8 mouse cellular contexts compared by ENCODE assay signal in the genomic region with DNA sequence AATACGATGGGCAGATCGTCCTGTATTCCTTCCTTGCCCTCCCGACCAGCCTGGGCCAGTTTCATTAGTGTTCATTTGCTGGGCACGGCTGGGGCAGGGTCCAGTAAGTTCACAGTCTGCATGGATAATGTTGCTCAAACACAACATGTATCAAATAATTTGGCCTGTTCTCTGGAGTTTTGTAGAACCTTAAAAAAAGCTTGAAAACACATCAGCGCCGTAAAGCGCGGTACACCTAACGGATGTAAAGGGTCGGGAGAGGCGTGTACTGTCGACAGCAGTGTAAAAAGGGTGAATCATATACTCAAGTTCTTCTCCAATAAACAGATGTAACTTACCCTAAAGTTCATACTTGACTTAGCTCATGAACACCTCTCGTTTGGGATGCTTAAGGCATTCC. TPM values are rescaled to one million over a fixed set of nuclear protein-coding genes. Genes with fewer than 3 reads are reported as not detected.
DNase-seq lines count a peak whose midpoint lies in the region; ATAC-seq and TF ChIP-seq lines count a peak whose summit lies in the region.

No protein-coding gene starts in this region.

- H3K27ac ChIP-seq in heart, postnatal 0 days (ENCODE audit: low read depth) = peak overlapping the region; percentile 91
- peak overlapping the region; percentile 29 for H3K27ac ChIP-seq in CH12.LX (ENCODE audit: insufficient read depth, low read depth)
- H3K27ac ChIP-seq in forebrain, embryonic 13.5 days = peak overlapping the region; percentile 77
- peak overlapping the region; percentile 71 for H3K27ac ChIP-seq in macrophage

- H3K9ac ChIP-seq in heart, postnatal 0 days (replicated peaks; ENCODE audit: low read depth, low read length) = peak overlapping the region; percentile 93
- peak overlapping the region; percentile 85 for H3K9ac ChIP-seq in CH12.LX (ENCODE audit: insufficient read depth, low read depth)
- peak overlapping the region; percentile 96 for H3K9ac ChIP-seq in forebrain, embryonic 13.5 days

- intact Hi-C loops in heart, postnatal 10 days (cut with DNase I) = no loop called here
- intact Hi-C loops in gastrocnemius, postnatal 36 days (cut with DNase I) = no loop called here

- ATAC-seq in heart, postnatal 0 days (ENCODE audit: insufficient read depth, low read depth) = no peak
- no peak for ATAC-seq in forebrain, embryonic 13.5 days
- ATAC-seq in megakaryocyte-erythroid progenitor cell, adult 5-6 weeks (replicated peaks; ENCODE audit: low FRiP score, low TSS enrichment, poor library complexity, severe bottlenecking) = no peak

- H3K4me1 ChIP-seq in heart, postnatal 0 days (ENCODE audit: control insufficient read depth, insufficient read depth) = peaks cover 16% of the 10 kb centered on the region
- peaks cover 32 to 71% of the 10 kb centered on the region in 2 experiments for H3K4me1 ChIP-seq in CH12.LX (ENCODE audit: control insufficient read depth in 1 of 2, insufficient read depth in 2 of 2)
- peaks cover 28% of the 10 kb centered on the region for H3K4me1 ChIP-seq in forebrain, embryonic 13.5 days

- no peak for TF ChIP-seq EP300 in heart, postnatal 0 days (IDR thresholded peaks at IDR 0.05; ENCODE audit: low read depth)
- TF ChIP-seq EP300 in CH12.LX (IDR thresholded peaks at IDR 0.05; ENCODE audit: low read length) = no peak

- in situ Hi-C loops in CH12.LX (cut with MboI; ENCODE audit: low pct_ligation_motif_present, low pct_unique_long_range_greater_than_20kb, low sequenced_read_pairs) = loop anchor here (5.0 kb wide), 1 partner anchor 39 kb away; no protein-coding TSS in a partner anchor

- no peak for TF ChIP-seq RAD21 in CH12.LX (IDR thresholded peaks at IDR 0.05; ENCODE audit: low read depth, low read length)

- H3K9me3 ChIP-seq in heart, postnatal 0 days (replicated peaks; ENCODE audit: control insufficient read depth, low read length) = no peaks in the 10 kb centered on the region
- no peaks in the 10 kb centered on the region for H3K9me3 ChIP-seq in CH12.LX (replicated peaks; ENCODE audit: low read length)
- no peaks in the 10 kb centered on the region for H3K9me3 ChIP-seq in forebrain, embryonic 13.5 days (replicated peaks)

- H3K4me2 ChIP-seq in heart, postnatal 0 days (ENCODE audit: low read depth, low read length) = peak overlapping the region; percentile 82
- peak overlapping the region; percentile 96; the same call in 1 of the 2 replicates for H3K4me2 ChIP-seq in CH12.LX (ENCODE audit: insufficient read depth, low read depth, poor library complexity, severe bottlenecking)
- peak overlapping the region; percentile 91 for H3K4me2 ChIP-seq in forebrain, embryonic 13.5 days

- no peaks in the 10 kb centered on the region for H3K27me3 ChIP-seq in heart, postnatal 0 days (ENCODE audit: control insufficient read depth, insufficient read depth, low read length)
- H3K27me3 ChIP-seq in CH12.LX (replicated peaks) = no peaks in the 10 kb centered on the region
- H3K27me3 ChIP-seq in forebrain, embryonic 13.5 days = no peaks in the 10 kb centered on the region

- dilution Hi-C loops in CH12.LX (cut with MboI; ENCODE audit: extremely low pct_ligation_motif_present, extremely low pct_unique_long_range_greater_than_20kb, low sequenced_read_pairs) = no loop called here

- TF ChIP-seq POLR2A in CH12.LX (IDR thresholded peaks at IDR 0.05; ENCODE audit: low read depth, low read length) = no peak

- H3K4me3 ChIP-seq in heart, postnatal 0 days (ENCODE audit: low read depth, low read length) = peak overlapping the region; percentile 89
- peak overlapping the region; percentile 82 to 99 (median 99) for H3K4me3 ChIP-seq in CH12.LX (replicated peaks in 1 of 3; ENCODE audit: low read depth in 2 of 3, low read length in 2 of 3, poor library complexity in 1 of 3)
- peak overlapping the region; percentile 97 for H3K4me3 ChIP-seq in forebrain, embryonic 13.5 days
- H3K4me3 ChIP-seq in macrophage (ENCODE audit: inconsistent target) = peak overlapping the region; percentile 99

- peaks cover 27% of the 10 kb centered on the region for H3K36me3 ChIP-seq in heart, postnatal 0 days (replicated peaks; ENCODE audit: control insufficient read depth, insufficient read depth, low read length)
- H3K36me3 ChIP-seq in CH12.LX (replicated peaks in 1 of 2; ENCODE audit: control insufficient read depth in 1 of 2, insufficient read depth in 1 of 2, low read length in 1 of 2) (peaks cover 30 to 48% of the 10 kb centered on the region in 2 experiments), macrophage (ENCODE audit: inconsistent target) (peaks cover 24% of the 10 kb centered on the region)
- peaks cover 42% of the 10 kb centered on the region for H3K36me3 ChIP-seq in forebrain, embryonic 13.5 days (ENCODE audit: poor library complexity, severe bottlenecking)

- no peak for DNase-seq in heart, postnatal 0 days (ENCODE audit: low spot score)
- no peak for DNase-seq in heart, postnatal 10 days
- peak; percentile 29 for DNase-seq in CH12.LX (ENCODE audit: extremely low read depth)
- no peak for DNase-seq in gastrocnemius, postnatal 36 days
- DNase-seq in spleen, adult 12 weeks (ENCODE audit: low spot score) = no peak

- peaks cover 74% of the 10 kb centered on the region for H3K79me2 ChIP-seq in CH12.LX (replicated peaks; ENCODE audit: control insufficient read depth, extremely low read depth, insufficient read depth, poor library complexity, severe bottlenecking)
- peaks cover 75% of the 10 kb centered on the region for H3K79me2 ChIP-seq in macrophage (ENCODE audit: inconsistent target)

- 6% methylated on average over 13 of the region's 13 CpGs for WGBS in heart, postnatal 0 days
- 16% methylated on average over 13 of the region's 13 CpGs for WGBS in forebrain, embryonic 13.5 days
- 5% methylated on average over 13 of the region's 13 CpGs for WGBS in macrophage (ENCODE audit: missing documents)

- no peak for TF ChIP-seq CTCF in heart, postnatal 0 days (IDR thresholded peaks at IDR 0.05; ENCODE audit: low read depth)
- TF ChIP-seq CTCF in CH12.LX (conservative IDR thresholded peaks at IDR 0.05 in 1 of 2, IDR thresholded peaks at IDR 0.05 in 1 of 2; ENCODE audit: low read depth in 2 of 2, low read length in 2 of 2) = no peak

RNA-seq across cellular contexts. Expression of gene Ganab, which starts 0.7 kb away (rescaled TPM):
- total RNA-seq in heart, postnatal 0 days (2014; rRNA removed; ENCODE audit: low replicate concordance) = 56.3 and 65.5 TPM in 2 replicates
- polyA plus RNA-seq in heart, postnatal 0 days (2015; fragmentation: Nextera tagmentation; extraction: Ambion mirVana) = 25.6 and 26.4 TPM in 2 replicates
- total RNA-seq in heart, postnatal 10 days (2021) = 10 to 100 TPM; 69.3 to 74.5 TPM
- total RNA-seq in CH12.LX (2012; rRNA removed) (165 and 169 TPM in 2 replicates), CH12.LX (2014; rRNA removed) (85.7 and 97.0 TPM in 2 replicates)
- polyA plus RNA-seq in CH12.LX (2012; ENCODE audit: insufficient read length, low read depth) (139 and 143 TPM in 2 replicates), macrophage (2018) (70.1 to 93.3 TPM (median 80.1 TPM) in 3 replicates)
- polyA plus RNA-seq in forebrain, embryonic 13.5 days (2015; fragmentation: Nextera tagmentation; extraction: Ambion mirVana) = 83.6 and 91.5 TPM in 2 replicates
- 100 to 1,000 TPM in 15 of 26 experiments, 10 to 100 TPM in 11; 45.1 to 179 (median 124) TPM for total RNA-seq in macrophage (2018; cell fraction: chromatin; rRNA removed)
- 100 to 1,000 TPM in 2 of 26 experiments, 10 to 100 TPM in 24; 41.7 to 105 (median 69.9) TPM for total RNA-seq in macrophage (2018; cell fraction: cytosol; rRNA removed)
- total RNA-seq in macrophage (2018; cell fraction: nucleus; rRNA removed) = 100 to 1,000 TPM in 25 of 26 experiments, 10 to 100 TPM in 1; 70.2 to 221 (median 130) TPM
- total RNA-seq in gastrocnemius, postnatal 36 days (2021) = 10 to 100 TPM; 19.3 to 19.9 TPM
- total RNA-seq in megakaryocyte-erythroid progenitor cell, adult 5-6 weeks (2014; fragmentation: Nextera tagmentation) = 120 and 130 TPM in 2 replicates
- total RNA-seq in megakaryocyte-erythroid progenitor cell, adult 5-6 weeks (2017) = 53.2 and 69.7 TPM in 2 replicates

RNA-seq across cellular contexts. Expression of gene Ints5, which starts 5.8 kb away (rescaled TPM):
- 25.6 and 32.0 TPM in 2 replicates for total RNA-seq in heart, postnatal 0 days (2014; rRNA removed; ENCODE audit: low replicate concordance)
- polyA plus RNA-seq in heart, postnatal 0 days (2015; fragmentation: Nextera tagmentation; extraction: Ambion mirVana) = 12.8 and 14.2 TPM in 2 replicates
- 10 to 100 TPM; 14.5 to 17.1 TPM for total RNA-seq in heart, postnatal 10 days (2021)
- 38.9 and 49.9 TPM in 2 replicates for total RNA-seq in CH12.LX (2012; rRNA removed)
- total RNA-seq in CH12.LX (2014; rRNA removed) = 15.7 and 17.2 TPM in 2 replicates
- 30.6 and 38.0 TPM in 2 replicates for polyA plus RNA-seq in CH12.LX (2012; ENCODE audit: insufficient read length, low read depth)
- 37.9 and 44.5 TPM in 2 replicates for polyA plus RNA-seq in forebrain, embryonic 13.5 days (2015; fragmentation: Nextera tagmentation; extraction: Ambion mirVana)
- 10 to 100 TPM in 7 of 26 experiments, 1 to 10 TPM in 19; 1.7 to 14.4 (median 5.6) TPM for total RNA-seq in macrophage (2018; cell fraction: chromatin; rRNA removed)
- 10 to 100 TPM in 18 of 26 experiments, 1 to 10 TPM in 8; 4.9 to 17.3 (median 13.0) TPM for total RNA-seq in macrophage (2018; cell fraction: cytosol; rRNA removed)
- total RNA-seq in macrophage (2018; cell fraction: nucleus; rRNA removed) = 10 to 100 TPM in 14 of 26 experiments, 1 to 10 TPM in 12; 4.8 to 19.6 (median 10.4) TPM
- 4.4 to 13.0 TPM (median 11.6 TPM) in 3 replicates for polyA plus RNA-seq in macrophage (2018)
- total RNA-seq in gastrocnemius, postnatal 36 days (2021) = 1 to 10 TPM; 8.4 to 9.4 TPM
- 31.4 and 37.7 TPM in 2 replicates for total RNA-seq in megakaryocyte-erythroid progenitor cell, adult 5-6 weeks (2014; fragmentation: Nextera tagmentation)
- 16.6 and 17.1 TPM in 2 replicates for total RNA-seq in megakaryocyte-erythroid progenitor cell, adult 5-6 weeks (2017)

RNA-seq across cellular contexts. Expression of gene Gm49416, which starts 9.8 kb away (rescaled TPM):
- not detected in 2 replicates for total RNA-seq in heart, postnatal 0 days (2014; rRNA removed; ENCODE audit: low replicate concordance)
- polyA plus RNA-seq in heart, postnatal 0 days (2015; fragmentation: Nextera tagmentation; extraction: Ambion mirVana) = not detected in 2 replicates
- total RNA-seq in heart, postnatal 10 days (2021) = 1 to 10 TPM in 1 of 2 experiments, not detected in 1; 6.4 TPM
- total RNA-seq in CH12.LX (2012; rRNA removed) (not detected in 2 replicates), CH12.LX (2014; rRNA removed) (not detected in 2 replicates)
- polyA plus RNA-seq in CH12.LX (2012; ENCODE audit: insufficient read length, low read depth) (11.1 and 53.2 TPM in 2 replicates), macrophage (2018) (not detected in 3 replicates)
- not detected in 2 replicates for polyA plus RNA-seq in forebrain, embryonic 13.5 days (2015; fragmentation: Nextera tagmentation; extraction: Ambion mirVana)
- total RNA-seq in macrophage (2018; cell fraction: chromatin; rRNA removed) = not detected
- total RNA-seq in macrophage (2018; cell fraction: cytosol; rRNA removed) = not detected
- 1 to 10 TPM in 3 of 26 experiments, not detected in 23; 1.8 to 3.4 (median 2.5) TPM for total RNA-seq in macrophage (2018; cell fraction: nucleus; rRNA removed)
- total RNA-seq in gastrocnemius, postnatal 36 days (2021) = under 1 TPM in 1 of 2 experiments, not detected in 1; 0.84 TPM
- 2.5 and 25.7 TPM in 2 replicates for total RNA-seq in megakaryocyte-erythroid progenitor cell, adult 5-6 weeks (2014; fragmentation: Nextera tagmentation)
- not detected in 2 replicates for total RNA-seq in megakaryocyte-erythroid progenitor cell, adult 5-6 weeks (2017)

RNA-seq across cellular contexts. Expression of gene 1810009A15Rik, which starts 9.9 kb away (rescaled TPM):
- total RNA-seq in heart, postnatal 0 days (2014; rRNA removed; ENCODE audit: low replicate concordance) = 28.4 and 31.4 TPM in 2 replicates
- polyA plus RNA-seq in heart, postnatal 0 days (2015; fragmentation: Nextera tagmentation; extraction: Ambion mirVana) = 37.3 and 40.5 TPM in 2 replicates
- total RNA-seq in heart, postnatal 10 days (2021) = 10 to 100 TPM; 16.6 to 23.0 TPM
- total RNA-seq in CH12.LX (2012; rRNA removed) = 157 and 224 TPM in 2 replicates
- 198 and 218 TPM in 2 replicates for total RNA-seq in CH12.LX (2014; rRNA removed)
- 161 and 176 TPM in 2 replicates for polyA plus RNA-seq in CH12.LX (2012; ENCODE audit: insufficient read length, low read depth)
- polyA plus RNA-seq in forebrain, embryonic 13.5 days (2015; fragmentation: Nextera tagmentation; extraction: Ambion mirVana) = 92.5 and 97.7 TPM in 2 replicates
- total RNA-seq in macrophage (2018; cell fraction: chromatin; rRNA removed) = 10 to 100 TPM in 16 of 26 experiments, 1 to 10 TPM in 10; 3.4 to 31.2 (median 12.0) TPM
- 10 to 100 TPM; 26.5 to 65.8 (median 48.7) TPM for total RNA-seq in macrophage (2018; cell fraction: cytosol; rRNA removed)
- total RNA-seq in macrophage (2018; cell fraction: nucleus; rRNA removed) = 10 to 100 TPM in 19 of 26 experiments, 1 to 10 TPM in 7; 2.6 to 31.2 (median 14.8) TPM
- 48.2 to 79.8 TPM (median 50.8 TPM) in 3 replicates for polyA plus RNA-seq in macrophage (2018)
- 10 to 100 TPM; 15.6 to 17.1 TPM for total RNA-seq in gastrocnemius, postnatal 36 days (2021)
- total RNA-seq in megakaryocyte-erythroid progenitor cell, adult 5-6 weeks (2014; fragmentation: Nextera tagmentation) = 76.6 and 113 TPM in 2 replicates
- 94.2 and 120 TPM in 2 replicates for total RNA-seq in megakaryocyte-erythroid progenitor cell, adult 5-6 weeks (2017)

RNA-seq across cellular contexts. Expression of gene Gm49403, which starts 14.8 kb away (rescaled TPM):
- not detected in 2 replicates for total RNA-seq in heart, postnatal 0 days (2014; rRNA removed; ENCODE audit: low replicate concordance)
- polyA plus RNA-seq in heart, postnatal 0 days (2015; fragmentation: Nextera tagmentation; extraction: Ambion mirVana) = not detected in 2 replicates
- total RNA-seq in heart, postnatal 10 days (2021) = not detected
- total RNA-seq in CH12.LX (2012; rRNA removed) (not detected in 2 replicates), CH12.LX (2014; rRNA removed) (not detected in 2 replicates)
- polyA plus RNA-seq in CH12.LX (2012; ENCODE audit: insufficient read length, low read depth) (not detected in 2 replicates), macrophage (2018) (not detected in 3 replicates)
- polyA plus RNA-seq in forebrain, embryonic 13.5 days (2015; fragmentation: Nextera tagmentation; extraction: Ambion mirVana) = not detected in 2 replicates
- total RNA-seq in macrophage (2018; cell fraction: chromatin; rRNA removed) = not detected
- not detected for total RNA-seq in macrophage (2018; cell fraction: cytosol; rRNA removed)
- total RNA-seq in macrophage (2018; cell fraction: nucleus; rRNA removed) = not detected
- not detected for total RNA-seq in gastrocnemius, postnatal 36 days (2021)
- total RNA-seq in megakaryocyte-erythroid progenitor cell, adult 5-6 weeks (2014; fragmentation: Nextera tagmentation) = not detected in 2 replicates
- not detected in 2 replicates for total RNA-seq in megakaryocyte-erythroid progenitor cell, adult 5-6 weeks (2017)

Comparison
In these comparisons a context has a peak if more than half of its experiments do, and no peak if none do; other contexts are left out.
1. H3K27ac ChIP-seq: peak in every context shown above with its lines; median percentile 91 in heart, postnatal 0 days; 77 in forebrain, embryonic 13.5 days; 71 in macrophage; 29 in CH12.LX.